Mouse (Mus musculus) ES-Bruce4 (cell line): ENCODE measurements at regions not wholly inside any gene's neighbourhood (a gene's known extent, or its start where the extent isn't known, plus 50 kb on each side); places are given as distances from the start of the nearest gene placed in this dataset.
A peak's percentile ranks its signal among the peaks of the same experiment; 100 is the strongest.

Source experiments
- H3K27ac ChIP-seq: 2 replicates; pipeline ENCODE4 v1.5.1; 2012; ENCODE audit warnings: low read length, inconsistent platforms; ENCODE audit not compliant: insufficient read depth
- H3K27me3 ChIP-seq: 2 replicates; pipeline ENCODE4 v1.6.1; 2012; ENCODE audit warnings: mild to moderate bottlenecking, low read length, inconsistent platforms; ENCODE audit not compliant: control insufficient read depth, poor library complexity, insufficient read depth, severe bottlenecking
- H3K36me3 ChIP-seq: 2 replicates; pipeline ENCODE4 v1.6.1; 2012; ENCODE audit warnings: inconsistent platforms, mild to moderate bottlenecking, low read length, moderate library complexity; ENCODE audit not compliant: control insufficient read depth, poor library complexity, insufficient read depth, severe bottlenecking
- H3K4me1 ChIP-seq: one replicate; pipeline ENCODE4 v1.8.1; 2011; ENCODE audit warnings: low read length; ENCODE audit not compliant: control insufficient read depth, insufficient read depth
- H3K4me3 ChIP-seq: 2 replicates; pipeline ENCODE4 v1.5.1; 2011; ENCODE audit warnings: low read depth, mild to moderate bottlenecking, low read length
- H3K9ac ChIP-seq: 2 replicates; pipeline ENCODE4 v1.6.1; 2012; ENCODE audit warnings: low read depth, mild to moderate bottlenecking, inconsistent platforms; ENCODE audit not compliant: poor library complexity, severe bottlenecking
- H3K9me3 ChIP-seq: replicated peaks from 2 replicates; pipeline ENCODE4 v1.6.1; 2012; ENCODE audit warnings: mild to moderate bottlenecking, low read length, inconsistent platforms; ENCODE audit not compliant: control insufficient read depth, poor library complexity, insufficient read depth, severe bottlenecking
- CTCF ChIP-seq: IDR thresholded peaks from one replicate; pipeline ENCODE4 v1.8.1; 2011; ENCODE audit warnings: low read depth, low read length
- EP300 ChIP-seq: IDR thresholded peaks from 2 replicates; pipeline ENCODE4 v1.6.1; 2011; ENCODE audit warnings: low read depth, low read length; ENCODE audit not compliant: insufficient read depth
- POLR2A ChIP-seq: IDR thresholded peaks from one replicate; pipeline ENCODE4 v1.8.1; 2011; ENCODE audit warnings: low read length; ENCODE audit not compliant: insufficient read depth

DNA sequence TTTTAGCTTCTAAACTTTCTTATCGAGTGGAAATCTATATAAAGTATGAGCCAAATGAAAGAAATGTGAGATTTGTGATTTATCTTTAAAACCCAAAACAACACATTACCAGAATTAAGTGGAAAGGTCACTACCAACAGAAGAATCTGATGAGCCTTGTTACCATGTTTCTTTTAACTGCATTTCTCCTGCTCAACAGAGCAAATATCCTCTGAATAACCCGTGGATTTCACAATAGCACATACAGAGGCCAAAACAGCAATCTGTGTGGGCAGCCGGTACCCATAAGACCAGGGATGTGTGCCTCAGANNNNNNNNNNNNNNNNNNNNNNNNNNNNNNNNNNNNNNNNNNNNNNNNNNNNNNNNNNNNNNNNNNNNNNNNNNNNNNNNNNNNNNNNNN, 85.3 kb downstream of the 4930444P10Rik start:
- Histone ChIP-seq H3K4me3 (no peak overlapping the region), H3K27ac (no peak overlapping the region), H3K9ac (no peak overlapping the region), H3K36me3 (no peaks in the 10 kb centered on the region), H3K9me3 (no peaks in the 10 kb centered on the region), H3K27me3 (no peaks in the 10 kb centered on the region), H3K4me1 (no peaks in the 10 kb centered on the region)
- TF ChIP-seq CTCF (no peak), EP300 (no peak), POLR2A (no peak)

DNA sequence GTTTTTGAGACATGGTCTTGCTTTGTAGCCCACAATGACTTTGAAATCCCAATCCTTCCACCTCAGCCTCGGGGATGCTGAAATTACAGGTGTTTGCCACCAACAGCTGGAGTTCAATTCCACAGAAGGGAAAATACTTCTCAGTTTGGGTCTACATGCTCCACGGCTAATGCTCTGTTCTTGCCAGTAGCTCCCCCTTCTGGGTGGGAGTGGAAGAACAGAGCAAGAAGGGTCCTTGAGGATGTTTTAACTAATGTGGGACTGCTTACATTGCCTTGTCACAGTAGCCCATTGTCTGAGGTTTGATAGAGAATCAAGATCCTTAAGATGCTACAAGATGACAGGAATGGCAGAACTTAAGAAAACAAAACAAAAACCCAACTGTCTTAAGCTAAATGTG, 86.2 kb downstream of the 4930444P10Rik start:
- TF ChIP-seq POLR2A (no peak), CTCF (peak; percentile 18)
- H3K27me3 ChIP-seq = no peaks in the 10 kb centered on the region
- H3K4me3 ChIP-seq = no peak overlapping the region
- H3K4me1 ChIP-seq = no peaks in the 10 kb centered on the region
- no peaks in the 10 kb centered on the region for H3K9me3 ChIP-seq
- H3K9ac ChIP-seq = no peak overlapping the region
- H3K36me3 ChIP-seq = no peaks in the 10 kb centered on the region
- no peak overlapping the region for H3K27ac ChIP-seq

DNA sequence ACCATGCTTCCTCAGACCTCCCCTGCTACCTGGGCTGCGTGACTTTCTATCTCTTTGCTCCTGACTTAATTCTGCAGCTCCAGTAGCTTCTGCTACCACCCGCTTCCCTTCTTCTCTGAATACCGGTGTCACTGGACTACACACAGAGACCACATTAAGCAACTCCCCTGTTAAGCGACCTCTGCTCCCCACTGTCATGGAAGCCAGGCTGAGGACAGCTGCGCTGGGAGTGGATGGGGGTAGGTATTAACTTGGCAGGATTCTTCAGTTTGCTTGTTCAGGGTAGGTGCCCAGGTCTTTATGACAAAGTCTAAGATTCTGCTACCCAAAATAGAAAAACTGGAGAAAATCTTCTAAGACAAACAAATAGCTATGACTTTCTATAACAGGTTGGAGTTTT, 96.0 kb downstream of the 4930444P10Rik start:
- H3K4me3 ChIP-seq = no peak overlapping the region
- no peaks in the 10 kb centered on the region for H3K4me1 ChIP-seq
- no peaks in the 10 kb centered on the region for H3K9me3 ChIP-seq
- TF ChIP-seq POLR2A = no peak
- no peak for TF ChIP-seq CTCF
- no peak for TF ChIP-seq EP300
- no peaks in the 10 kb centered on the region for H3K36me3 ChIP-seq
- no peaks in the 10 kb centered on the region for H3K27me3 ChIP-seq
- no peak overlapping the region for H3K9ac ChIP-seq
- H3K27ac ChIP-seq = no peak overlapping the region

DNA sequence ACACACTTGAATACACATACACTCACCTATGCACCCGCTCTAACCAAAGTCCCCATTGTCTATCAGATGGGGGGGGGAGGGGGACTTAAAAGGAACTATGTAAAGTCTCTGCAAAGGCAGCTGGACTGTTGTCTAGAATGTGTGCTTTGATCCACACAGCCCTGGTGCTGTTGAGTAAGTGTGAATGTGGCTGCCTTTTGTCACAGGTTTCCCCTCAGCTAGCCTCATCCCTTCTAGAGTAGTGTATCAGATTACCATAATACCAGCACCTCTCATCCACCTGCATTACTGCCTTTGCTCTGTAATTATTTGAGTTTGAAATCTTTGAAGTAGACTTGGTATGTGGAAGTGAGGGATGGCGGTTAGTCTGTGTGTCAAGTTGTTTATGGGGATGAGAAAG, 96.8 kb downstream of the 4930444P10Rik start:
- no peaks in the 10 kb centered on the region for H3K27me3 ChIP-seq
- no peaks in the 10 kb centered on the region for H3K4me1 ChIP-seq
- H3K36me3 ChIP-seq = no peaks in the 10 kb centered on the region
- H3K27ac ChIP-seq = no peak overlapping the region
- H3K9ac ChIP-seq = no peak overlapping the region
- no peak overlapping the region for H3K4me3 ChIP-seq
- no peak for TF ChIP-seq CTCF
- TF ChIP-seq POLR2A = no peak
- no peak for TF ChIP-seq EP300
- H3K9me3 ChIP-seq = no peaks in the 10 kb centered on the region

DNA sequence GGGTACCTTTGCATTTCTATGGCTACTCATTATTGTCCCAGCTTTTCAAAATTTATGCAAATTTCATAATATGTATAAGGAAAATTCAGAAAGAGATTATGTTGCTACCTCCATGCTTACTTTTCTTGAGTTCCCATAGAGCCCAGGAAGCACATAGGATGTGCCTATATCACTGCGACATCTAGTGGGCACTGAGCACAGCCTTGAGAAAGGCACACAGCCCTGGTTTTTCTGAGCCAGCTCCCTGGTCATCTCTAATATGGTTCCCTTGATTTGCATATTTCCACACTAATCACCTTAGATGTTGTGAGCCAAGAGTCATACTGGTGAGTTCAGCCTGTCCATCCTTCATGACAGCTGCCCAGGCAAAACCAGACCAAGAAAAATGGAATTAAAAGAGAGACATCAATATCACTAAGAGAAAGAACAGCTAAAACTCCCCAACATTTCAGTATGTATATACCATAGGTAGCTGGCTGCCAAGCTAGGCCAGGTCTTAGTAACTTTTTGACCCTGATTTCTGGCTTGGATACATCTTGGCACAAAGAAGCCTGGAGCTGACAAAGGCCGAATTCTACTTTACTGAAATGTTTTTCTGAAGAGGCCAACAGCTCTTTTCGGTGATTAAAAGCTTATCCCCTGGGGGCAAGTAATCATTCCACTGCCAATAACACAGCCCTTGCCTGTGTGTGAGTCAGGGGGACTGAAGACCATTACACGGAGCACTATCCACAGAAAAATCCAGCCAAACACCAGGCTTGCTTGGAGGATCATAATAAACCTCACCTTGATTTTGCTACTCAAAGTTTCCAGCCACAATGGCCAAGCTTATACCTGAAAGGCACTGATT, 99.3 kb downstream of the 4930444P10Rik start:
- Histone ChIP-seq H3K4me1 (no peaks in the 10 kb centered on the region), H3K9ac (no peak overlapping the region), H3K27ac (no peak overlapping the region), H3K9me3 (no peaks in the 10 kb centered on the region), H3K27me3 (no peaks in the 10 kb centered on the region), H3K4me3 (no peak overlapping the region), H3K36me3 (no peaks in the 10 kb centered on the region)
- TF ChIP-seq CTCF (peak; percentile 39), POLR2A (no peak)

DNA sequence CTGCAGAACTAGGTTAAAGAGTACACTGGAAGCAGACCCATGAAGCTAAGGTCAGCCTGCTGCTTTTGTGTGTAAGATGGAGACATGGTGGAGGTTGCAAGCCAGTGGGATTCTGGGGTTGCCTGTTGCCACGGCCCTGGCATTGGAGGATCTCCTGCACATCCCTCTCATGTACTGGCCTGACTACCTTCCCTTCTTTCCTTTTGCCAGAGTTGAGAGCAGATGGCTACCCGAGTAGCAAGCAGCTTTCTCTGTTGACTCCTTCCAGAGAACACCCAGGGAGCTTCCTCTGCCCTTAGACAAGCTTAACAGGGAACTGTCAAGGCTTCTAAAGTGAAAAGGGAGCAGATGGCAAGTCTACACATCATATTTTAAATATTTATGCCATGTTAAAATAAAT, 102.1 kb downstream of the 4930444P10Rik start:
- no peaks in the 10 kb centered on the region for H3K9me3 ChIP-seq
- H3K27me3 ChIP-seq = no peaks in the 10 kb centered on the region
- no peaks in the 10 kb centered on the region for H3K36me3 ChIP-seq
- H3K4me3 ChIP-seq = no peak overlapping the region
- no peak overlapping the region for H3K27ac ChIP-seq
- TF ChIP-seq POLR2A (no peak), CTCF (no peak), EP300 (no peak)
- no peak overlapping the region for H3K9ac ChIP-seq
- no peaks in the 10 kb centered on the region for H3K4me1 ChIP-seq
